Mouse (Mus musculus): Measurements from ENCODE around the gene Cad.
A peak's percentile ranks its signal among the peaks of the same experiment; 100 is the strongest.
"Not testable (repeated sequence)": the region's sequence is repeated elsewhere in the genome, so short reads cannot be mapped to it uniquely, and the experiment has no call there.

Cad gene

DNA sequence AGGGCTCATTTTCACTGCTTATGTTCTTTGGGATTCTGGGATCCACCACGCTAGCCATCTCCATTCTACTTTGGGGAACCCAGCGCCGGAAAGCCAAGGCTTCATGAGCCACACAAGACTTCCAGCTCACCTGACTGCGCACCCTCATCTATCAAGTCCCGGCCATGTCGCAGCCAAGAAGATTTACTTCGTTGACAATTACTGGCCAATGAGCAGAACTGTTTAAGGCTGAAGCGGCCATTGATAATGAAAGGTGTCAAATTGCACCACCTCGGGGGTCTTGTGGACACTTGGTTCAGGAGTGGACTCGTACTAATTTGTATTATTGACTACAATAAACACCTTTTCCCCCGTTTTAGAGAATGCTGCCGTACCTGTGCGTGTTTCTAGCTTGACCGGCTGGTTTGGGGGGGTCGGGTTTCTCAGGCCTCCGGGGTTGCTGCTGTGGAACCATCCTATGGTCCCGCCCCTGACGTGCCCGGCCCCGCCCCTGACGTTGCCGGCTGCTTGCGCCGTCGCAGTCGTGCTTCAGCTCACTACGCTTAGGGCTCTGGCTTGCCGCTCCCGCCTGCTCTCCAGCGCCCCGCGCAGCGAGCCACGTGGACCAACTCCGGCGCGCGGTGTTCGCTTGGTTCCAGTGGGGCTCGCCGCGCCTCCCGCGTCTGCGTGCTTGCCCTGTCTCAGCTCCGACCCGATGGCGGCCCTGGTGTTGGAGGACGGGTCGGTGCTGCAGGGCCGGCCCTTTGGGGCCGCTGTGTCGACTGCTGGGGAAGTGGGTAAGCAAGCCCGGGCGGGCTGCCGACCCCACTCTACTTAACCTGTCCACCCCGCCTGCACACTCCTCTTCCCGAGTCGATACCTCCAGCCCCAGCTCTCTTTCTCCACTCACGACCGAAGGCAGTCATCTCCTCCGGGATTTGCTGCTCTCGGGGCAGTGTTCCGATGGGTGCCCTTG, at the start of gene Cad:
TSS of gene Cad (plus strand) at position 520 of the 955 bp plus-strand sequence.
- peak; percentile 86 to 91 for DNase-seq (ENCODE audit: low spot score in 2 of 2)

DNA sequence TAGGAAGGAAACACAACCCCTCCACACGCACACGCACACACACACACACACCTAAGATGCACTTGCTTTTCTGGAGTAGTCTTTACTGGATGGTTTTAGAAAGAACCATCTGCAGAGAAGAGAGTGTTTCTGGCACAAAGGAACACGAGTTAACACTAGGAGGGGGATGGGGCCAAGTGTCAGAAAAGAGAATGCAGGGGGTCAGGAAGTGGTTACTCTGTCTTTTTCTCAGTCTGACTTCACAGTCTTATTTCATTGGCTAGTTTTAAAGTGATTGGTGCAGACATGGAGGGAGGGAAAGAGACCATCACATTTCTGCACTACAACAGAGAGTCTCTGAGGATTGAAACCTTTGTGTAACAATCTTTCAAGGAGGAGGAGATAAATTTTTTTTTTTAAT, 41.8 kb upstream of the Cad start:
- DNase-seq (ENCODE audit: low spot score in 2 of 2) = no peak

- DNase-seq (ENCODE audit: low spot score in 2 of 2) = no peak
These were observed 38.7 kb upstream of the Cad start for GRCm38 (mm10) chr5:31015913-31016312.

GRCm38 (mm10) chr5:31021790-31022189, 32.8 kb upstream of the Cad start:
- DNase-seq (ENCODE audit: low spot score in 2 of 2) = not testable (repeated sequence)

DNA sequence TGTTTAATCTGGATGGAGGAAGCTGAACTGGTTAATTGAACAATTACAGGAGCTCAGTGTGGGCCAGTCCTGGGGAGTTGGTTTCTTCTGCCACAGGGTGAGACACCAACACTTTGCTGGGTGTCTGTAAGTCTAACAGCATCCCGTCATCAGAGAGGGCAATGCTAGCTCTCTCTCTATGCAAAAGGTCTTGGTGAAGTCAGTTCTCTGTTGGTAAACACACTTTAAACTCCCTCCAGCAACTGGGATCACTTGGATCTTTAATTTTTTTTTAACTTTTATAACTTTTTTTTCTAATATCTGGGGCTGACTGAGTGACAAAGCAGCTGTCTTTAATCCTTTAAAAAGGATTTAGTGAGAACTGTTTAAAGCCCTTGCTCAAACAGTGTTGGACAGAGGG, 31.9 kb upstream of the Cad start:
- DNase-seq (ENCODE audit: low spot score in 2 of 2) = no peak

GRCm38 (mm10) chr5:31023254-31023653, 31.3 kb upstream of the Cad start:
- DNase-seq (ENCODE audit: low spot score in 2 of 2) = no peak

DNA sequence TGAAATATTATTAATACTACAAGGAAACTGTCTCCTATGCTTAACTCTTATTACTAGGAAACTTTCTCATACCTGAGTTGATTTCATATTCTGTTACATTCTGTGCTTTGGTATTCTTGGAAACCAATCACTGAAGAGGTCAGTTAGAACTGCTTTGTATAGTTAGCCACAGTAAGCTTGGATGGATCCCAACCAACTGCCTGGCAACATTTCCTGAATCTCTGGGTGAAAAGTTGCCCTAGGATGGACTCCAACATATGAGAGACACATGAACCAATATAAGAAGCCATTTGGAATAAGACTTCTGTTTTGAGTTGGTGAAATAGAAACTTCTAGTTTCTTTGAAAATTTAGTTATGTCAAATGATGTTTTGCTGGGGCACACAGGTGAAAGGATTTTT, 29.9 kb upstream of the Cad start:
- DNase-seq (ENCODE audit: low spot score in 2 of 2) = no peak

- no peak for DNase-seq (ENCODE audit: low spot score in 2 of 2)
These were observed 23.7 kb upstream of the Cad start for GRCm38 (mm10) chr5:31030926-31031325.

DNA sequence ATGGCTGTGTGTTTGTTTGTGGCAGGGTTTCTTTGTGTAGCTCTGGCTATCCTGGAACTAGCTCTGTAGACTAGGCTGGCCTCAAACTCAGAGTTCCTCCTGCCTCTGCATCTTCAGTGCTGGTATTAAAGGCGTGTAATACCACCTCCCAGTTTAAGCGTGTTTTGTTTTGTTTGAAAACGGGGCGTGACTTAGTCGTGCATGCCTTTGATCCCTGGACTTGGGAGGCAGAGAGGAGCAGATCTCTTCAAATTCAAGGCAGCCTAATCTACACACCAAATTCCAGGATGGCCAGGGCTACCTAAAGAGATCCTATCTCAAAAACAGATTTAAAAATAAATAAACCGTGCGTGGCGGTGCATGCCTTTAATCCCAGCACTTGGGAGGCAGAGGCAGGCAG, 23.1 kb upstream of the Cad start:
- no peak for DNase-seq (ENCODE audit: low spot score in 2 of 2)

DNA sequence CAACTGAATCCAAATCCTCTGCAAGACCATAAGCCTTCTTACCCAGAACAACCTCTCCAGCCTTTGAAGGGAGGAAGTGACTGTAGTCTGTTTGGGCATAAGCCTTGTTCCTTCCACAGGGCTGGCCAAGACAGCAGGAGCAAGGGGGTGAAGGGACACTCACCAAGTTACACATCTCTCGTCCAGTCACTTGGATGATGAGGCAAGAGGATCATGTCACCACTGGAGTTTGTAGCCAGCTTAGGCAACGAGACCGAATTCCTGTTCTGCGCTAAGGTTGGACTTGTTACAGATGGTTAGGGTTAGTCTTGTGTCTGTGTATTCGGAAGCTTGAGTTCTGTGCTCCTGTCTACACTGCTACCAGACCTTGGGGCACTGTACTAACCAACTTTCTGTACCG, 19.9 kb upstream of the Cad start:
- DNase-seq (ENCODE audit: low spot score in 2 of 2) = no peak

GRCm38 (mm10) chr5:31036556-31036955, 18.0 kb upstream of the Cad start:
- not testable (repeated sequence) for DNase-seq (ENCODE audit: low spot score in 2 of 2)

DNA sequence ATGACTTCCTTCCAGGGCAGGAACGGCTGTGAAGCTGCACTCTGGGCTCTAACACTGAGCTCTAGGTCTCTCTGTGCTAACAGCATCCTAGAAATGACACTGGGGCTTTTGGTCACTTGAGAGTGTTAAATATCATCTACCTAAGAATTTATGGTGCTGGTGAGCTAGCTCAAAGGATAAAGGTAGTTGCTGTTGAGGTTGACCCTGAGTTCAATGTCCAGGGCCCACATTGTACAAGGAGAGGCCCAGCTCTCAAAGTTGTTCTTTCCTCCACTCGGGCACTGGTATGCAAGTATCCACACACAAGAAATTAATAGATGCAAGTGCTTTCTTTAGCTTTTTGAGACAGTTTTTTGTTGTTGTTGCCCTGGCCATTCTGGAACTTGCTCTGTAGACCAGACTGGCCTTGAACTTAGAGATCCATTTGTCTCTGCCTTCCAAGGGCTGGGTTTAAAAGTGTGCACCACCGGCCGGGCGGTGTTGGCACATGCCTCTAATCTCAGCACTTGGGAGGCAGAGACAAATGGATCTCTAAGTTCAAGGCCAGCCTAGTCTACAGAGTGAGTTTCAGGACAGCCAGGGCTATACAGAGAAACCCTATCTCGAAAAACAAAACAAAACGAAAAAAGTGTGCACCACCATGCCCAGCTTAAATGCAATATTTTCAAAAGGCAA, 16.3 kb upstream of the Cad start:
- no peak for DNase-seq (ENCODE audit: low spot score in 2 of 2)

DNA sequence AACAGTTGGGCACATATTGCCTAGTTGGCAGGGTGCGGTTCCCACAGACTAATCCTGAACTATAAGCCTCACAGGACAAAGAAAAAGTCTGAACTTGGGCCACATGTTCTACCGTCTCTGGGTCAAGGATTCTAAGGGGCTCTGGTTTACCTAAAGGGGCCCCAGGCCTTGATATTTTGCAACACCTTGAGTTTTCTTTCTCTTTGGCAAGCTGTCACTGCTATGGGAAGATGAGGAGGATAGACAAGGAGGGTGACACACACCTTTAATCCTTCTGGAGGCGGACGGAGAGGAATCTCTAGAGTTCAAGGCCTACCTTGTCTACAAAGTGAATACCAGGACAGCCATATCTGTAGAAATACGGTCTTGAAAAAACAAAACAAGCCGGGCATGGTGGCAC, 8.2 kb upstream of the Cad start:
- DNase-seq (ENCODE audit: low spot score in 2 of 2) = no peak

- no peak for DNase-seq (ENCODE audit: low spot score in 2 of 2)
These were observed 7.5 kb upstream of the Cad start for GRCm38 (mm10) chr5:31047074-31047473.

GRCm38 (mm10) chr5:31047848-31048762, 6.5 kb upstream of the Cad start, which contains the start of gene Atraid:
Gene Atraid, plus strand, starts transcription at chr5:31048312.
- peak; percentile 96 to 98 for DNase-seq (ENCODE audit: low spot score in 2 of 2)

GRCm38 (mm10) chr5:31048763-31049641, 5.6 kb upstream of the Cad start, which contains the start of gene Slc5a6:
Gene Slc5a6, minus strand, starts transcription at chr5:31048924.
- peak in 1 of 2 experiments; percentile 23 for DNase-seq (ENCODE audit: low spot score in 2 of 2)

- DNase-seq (ENCODE audit: low spot score in 2 of 2) = no peak
These were observed 4.2 kb upstream of the Cad start for GRCm38 (mm10) chr5:31050427-31050826.

GRCm38 (mm10) chr5:31053728-31054127, 852 bp upstream of the Cad start:
- not testable (repeated sequence) for DNase-seq (ENCODE audit: low spot score in 2 of 2)

DNA sequence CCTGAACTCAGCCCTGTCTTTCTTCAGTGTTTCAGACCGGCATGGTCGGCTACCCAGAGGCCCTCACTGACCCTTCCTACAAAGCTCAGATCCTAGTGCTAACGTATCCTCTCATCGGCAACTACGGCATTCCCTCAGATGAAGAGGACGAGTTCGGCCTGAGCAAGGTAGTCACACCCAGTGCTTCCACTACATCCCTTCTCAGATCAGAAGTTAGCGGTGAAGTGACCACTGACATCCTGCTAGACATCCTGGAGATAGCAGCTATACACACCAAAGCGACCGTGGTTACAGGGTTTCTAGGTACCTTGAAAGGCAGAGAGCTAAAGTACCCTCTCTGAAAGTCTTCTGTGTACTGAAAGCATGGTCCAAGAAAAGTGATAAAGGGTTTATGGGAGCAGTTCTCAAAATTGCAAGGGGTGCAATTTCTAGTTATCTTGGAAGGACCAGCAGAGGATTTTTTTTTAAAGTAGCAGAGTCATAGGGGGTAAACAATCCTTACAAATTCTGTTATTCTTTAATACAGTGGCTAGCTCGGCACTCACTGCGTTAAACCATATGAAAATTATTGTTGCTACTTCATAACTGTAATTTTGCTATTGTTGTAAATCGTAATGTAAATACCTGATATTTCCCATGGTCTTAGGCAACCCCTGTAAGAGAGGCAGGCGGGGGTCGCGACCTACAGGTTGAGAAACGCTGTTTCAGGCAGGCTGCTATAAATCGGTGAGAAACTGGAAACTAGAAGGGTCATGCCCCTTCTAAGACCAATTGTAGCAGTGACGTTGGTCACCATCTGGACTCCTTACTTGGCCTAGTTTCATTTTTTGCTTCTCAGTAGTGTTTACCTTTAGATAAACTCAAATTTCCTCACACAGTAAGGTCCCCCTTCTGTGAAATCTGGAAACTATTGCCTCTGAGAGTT, 898 bp downstream of the Cad start:
- no peak for DNase-seq (ENCODE audit: low spot score in 2 of 2)

DNA sequence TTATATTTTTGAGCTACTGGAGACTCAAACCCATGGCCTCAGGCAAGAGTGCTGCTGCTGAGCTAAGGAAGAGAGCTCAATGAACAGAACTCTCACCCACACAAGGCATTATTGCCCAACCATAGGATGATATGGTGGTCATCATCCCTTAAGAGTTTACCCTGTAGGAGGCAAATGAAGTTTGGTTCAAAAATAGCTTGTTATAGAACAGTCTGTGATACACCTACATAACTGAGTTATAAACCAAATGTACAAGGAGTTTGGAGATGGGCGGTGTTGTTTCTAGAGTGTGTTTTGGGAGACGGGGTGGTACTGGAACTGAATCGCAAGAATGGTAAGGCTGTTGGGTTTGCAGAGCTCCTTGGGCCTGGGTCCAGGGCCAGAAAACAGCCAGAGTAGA, 15.2 kb downstream of the Cad start:
- no peak for DNase-seq (ENCODE audit: low spot score in 2 of 2)
